Mouse (Mus musculus) CH12.LX (cell line): ENCODE results near the gene Teddm1b.
"Not testable (repeated sequence)": the region's sequence is repeated elsewhere in the genome, so short reads cannot be mapped to it uniquely, and the experiment has no call there.

Experiments used
- CHD2 ChIP-seq: IDR thresholded peaks from 2 replicates; pipeline ENCODE4 v1.6.1; 2011; ENCODE audit warnings: low read length, improper control_type of control experiment
- CTCF ChIP-seq, 2 experiments: IDR thresholded peaks in 1 of 2; conservative IDR thresholded peaks in 1 of 2; 2 replicates each; pipeline ENCODE4 v1.5.1; 2011 to 2012; ENCODE audit warnings: low read depth in 2 of 2, low read length in 2 of 2, improper control_type of control experiment in 1 of 2, inconsistent platforms in 1 of 2, mild to moderate bottlenecking in 1 of 2, moderate library complexity in 1 of 2
- EP300 ChIP-seq: IDR thresholded peaks from 2 replicates; pipeline ENCODE4 v1.6.1; 2011; ENCODE audit warnings: low read length, improper control_type of control experiment
- MXI1 ChIP-seq: IDR thresholded peaks from 2 replicates; pipeline ENCODE4 v1.6.1; 2011; ENCODE audit warnings: mild to moderate bottlenecking, low read depth, low read length, improper control_type of control experiment
- POLR2A ChIP-seq: IDR thresholded peaks from 2 replicates; pipeline ENCODE4 v1.6.1; 2011; ENCODE audit warnings: low read depth, mild to moderate bottlenecking, improper control_type of control experiment, low read length
- TCF12 ChIP-seq: IDR thresholded peaks from 2 replicates; pipeline ENCODE4 v1.6.1; 2014; ENCODE audit warnings: low read depth, mild to moderate bottlenecking, inconsistent platforms, low read length, improper control_type of control experiment
- USF1 ChIP-seq: IDR thresholded peaks from 2 replicates; pipeline ENCODE4 v1.6.1; 2014; ENCODE audit warnings: low read depth, mild to moderate bottlenecking, inconsistent platforms, low read length, improper control_type of control experiment

DNA sequence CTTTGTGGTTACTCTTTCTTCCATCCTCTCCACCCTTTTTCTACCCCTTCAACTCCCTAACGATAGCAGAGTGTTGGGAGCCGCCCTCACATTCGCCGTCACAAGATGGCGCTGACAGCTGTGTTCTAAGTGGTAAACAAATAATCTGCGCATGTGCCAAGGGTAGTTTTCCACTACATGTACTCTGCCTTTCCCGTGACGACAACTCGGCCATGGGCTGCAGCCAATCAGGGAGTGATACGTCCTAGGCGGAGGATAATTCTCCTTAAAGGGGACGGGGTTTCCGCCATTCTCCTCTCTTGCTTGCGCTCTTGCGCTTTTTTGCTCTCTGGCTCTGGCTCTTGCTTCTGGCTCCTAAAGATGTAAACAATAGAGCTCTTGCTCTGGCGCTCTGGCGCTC is 6.2 kb downstream of the Teddm1b start:
- not testable (repeated sequence) for TF ChIP-seq TCF12; CTCF (conservative IDR thresholded peaks at IDR 0.05 in 1 of 2, IDR thresholded peaks at IDR 0.05 in 1 of 2; ENCODE audit: low read depth in 2 of 2, low read length in 2 of 2); EP300; MXI1; POLR2A; CHD2; USF1
